Mouse (Mus musculus) lung, adult 2 months (tissue): ENCODE measurements at regions not wholly inside any gene's neighbourhood (a gene's known extent, or its start where the extent isn't known, plus 50 kb on each side); places are given as distances from the start of the nearest gene placed in this dataset.
"Not testable (repeated sequence)": the region's sequence is repeated elsewhere in the genome, so short reads cannot be mapped to it uniquely, and the experiment has no call there.

Experiments used
- DNase-seq: peaks from one replicate; pipeline ENCODE4 v3.0.0; 2022
- H3K4me1 ChIP-seq: fragments of 200-500 bp; 2 replicates; pipeline ENCODE4 v1.6.1; 2011; ENCODE audit warnings: low read length; ENCODE audit not compliant: control insufficient read depth, insufficient read depth
- H3K4me3 ChIP-seq: fragments of 200-500 bp; replicated peaks from 2 replicates; pipeline ENCODE3; 2011; ENCODE audit warnings: low read depth, mild to moderate bottlenecking, control low read depth, low read length; ENCODE audit errors: extremely low read depth
- CTCF ChIP-seq: fragments of 200-500 bp; IDR thresholded peaks from 2 replicates; pipeline ENCODE4 v1.5.1; 2011; ENCODE audit warnings: mild to moderate bottlenecking, low read length, control low read depth; ENCODE audit not compliant: insufficient read depth
- POLR2A ChIP-seq: fragments of 200-500 bp; IDR thresholded peaks from 2 replicates; pipeline ENCODE4 v1.6.1; 2011; ENCODE audit warnings: low read depth, mild to moderate bottlenecking, control low read depth, low read length, borderline replicate concordance; ENCODE audit errors: extremely low read depth
- WGBS: fragments of 180-500 bp; shearing (Covaris S2); methylation state at CpG from one replicate; pipeline ENCODE4 v1.1.7; 2018; 5-methylcytosine and 5-hydroxymethylcytosine counted together

GRCm38 (mm10) chr1:168680674-168681073, 248.6 kb upstream of the Pbx1 start:
- WGBS, result 76% methylated on average over 3 of the region's 3 CpGs
- H3K4me3 ChIP-seq, result no peak overlapping the region
- H3K4me1 ChIP-seq, result no peaks in the 10 kb centered on the region
- no peak for DNase-seq
- no peak for TF ChIP-seq CTCF
- no peak for TF ChIP-seq POLR2A

- WGBS, result 47% methylated on average over 29 of the region's 29 CpGs
- no peaks in the 10 kb centered on the region for H3K4me1 ChIP-seq
- TF ChIP-seq CTCF (no peak), POLR2A (no peak)
- no peak for DNase-seq
- H3K4me3 ChIP-seq, result no peak overlapping the region
Observed at GRCm38 (mm10) chr1:168676418-168677413, 244.6 kb upstream of the Pbx1 start.

GRCm38 (mm10) chr1:168675741-168676140, 243.7 kb upstream of the Pbx1 start:
- no peak overlapping the region for H3K4me3 ChIP-seq
- no peaks in the 10 kb centered on the region for H3K4me1 ChIP-seq
- TF ChIP-seq CTCF (no peak), POLR2A (no peak)
- DNase-seq, result no peak
- WGBS, result 77% methylated on average over 10 of the region's 10 CpGs

- H3K4me3 ChIP-seq, result no peak overlapping the region
- 72% methylated on average over 11 of the region's 11 CpGs for WGBS
- H3K4me1 ChIP-seq, result no peaks in the 10 kb centered on the region
- TF ChIP-seq POLR2A (no peak), CTCF (no peak)
- no peak for DNase-seq
Observed at GRCm38 (mm10) chr1:168662755-168663284, 230.8 kb upstream of the Pbx1 start.

GRCm38 (mm10) chr1:168660956-168661355, 228.9 kb upstream of the Pbx1 start:
- WGBS, result 65% methylated on average over 7 of the region's 7 CpGs
- no peaks in the 10 kb centered on the region for H3K4me1 ChIP-seq
- TF ChIP-seq CTCF (no peak), POLR2A (no peak)
- H3K4me3 ChIP-seq, result no peak overlapping the region
- DNase-seq, result no peak

- no peak for DNase-seq
- Histone ChIP-seq H3K4me1 (no peaks in the 10 kb centered on the region), H3K4me3 (no peak overlapping the region)
- TF ChIP-seq POLR2A, result no peak
- TF ChIP-seq CTCF, result no peak
- WGBS, result 85% methylated on average over 5 of the region's 5 CpGs
Observed at GRCm38 (mm10) chr1:168659578-168659977, 227.5 kb upstream of the Pbx1 start.

GRCm38 (mm10) chr1:168632837-168633236, 200.8 kb upstream of the Pbx1 start:
- H3K4me3 ChIP-seq, result no peak overlapping the region
- no peaks in the 10 kb centered on the region for H3K4me1 ChIP-seq
- TF ChIP-seq CTCF (no peak), POLR2A (no peak)
- DNase-seq, result no peak
- WGBS, result 85% methylated on average over 2 of the region's 2 CpGs

GRCm38 (mm10) chr1:168631979-168632378, 199.9 kb upstream of the Pbx1 start:
- TF ChIP-seq CTCF (no peak), POLR2A (no peak)
- Histone ChIP-seq H3K4me3 (no peak overlapping the region), H3K4me1 (no peaks in the 10 kb centered on the region)
- DNase-seq, result no peak
- 65% methylated on average over 2 of the region's 2 CpGs for WGBS

GRCm38 (mm10) chr1:168601967-168602366, 169.9 kb upstream of the Pbx1 start:
- 67% methylated on average over 3 of the region's 3 CpGs for WGBS
- H3K4me1 ChIP-seq, result peaks cover 18% of the 10 kb centered on the region
- H3K4me3 ChIP-seq, DNase-seq: not testable (repeated sequence)
